Mouse (Mus musculus) left cerebral cortex, postnatal 25 days (tissue): ENCODE data around the gene Ntrk1. TPM values are rescaled to one million over a fixed set of nuclear protein-coding genes. Genes with fewer than 3 reads are reported as not detected.

Experiments
- DNase-seq, 2 experiments: peaks; one replicate each; pipeline ENCODE4 v3.0.0; 2022; ENCODE audit warnings: low spot score in 2 of 2, mixed read lengths in 1 of 2
- intact Hi-C: fragments of 180-260 bp; cut with DNase I; formaldehyde crosslinking; loops from one replicate; pipeline ENCODE4 v1.15.1; 2025
- total RNA-seq, 2 experiments: library from RNA; stranded (reverse); gene quantifications; 2 replicates each; pipeline ENCODE4 v1.2.3; 2021

The Ntrk1 gene
- total RNA-seq, 2 experiments from 2014 or later: 0.21 to 1.7 TPM

- intact Hi-C loops: loop anchor here (1.0 kb wide), 1 partner anchor 21 kb away; no protein-coding TSS in a partner anchor
- peak; percentile 19 to 38 for DNase-seq
Measured at GRCm38 (mm10) chr3:87795336-87796277, 645 bp upstream of the Ntrk1 start.

DNA sequence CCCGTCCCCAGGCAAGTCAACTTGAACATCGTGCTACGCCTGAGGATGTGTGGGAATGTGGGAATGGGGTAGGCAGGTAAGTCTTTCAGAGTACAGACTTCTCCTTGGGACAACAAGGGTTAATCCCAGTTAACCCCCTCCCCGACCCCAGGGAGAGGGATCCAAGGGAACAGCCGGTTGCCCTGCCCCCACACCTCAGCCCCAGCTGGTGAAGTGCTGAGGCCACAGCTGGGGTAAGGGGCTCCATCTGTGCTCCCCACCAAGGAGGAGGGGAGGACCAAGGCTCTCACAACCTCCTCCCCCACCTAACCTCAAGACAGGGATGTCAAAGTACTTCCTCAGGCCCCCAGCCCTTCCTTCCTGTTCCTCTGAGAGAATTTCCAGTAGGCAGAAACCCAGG lies 5.2 kb downstream of the Ntrk1 start:
- no peak for DNase-seq
- intact Hi-C loops: loop anchor here (5.0 kb wide), 1 partner anchor 53 kb away; no protein-coding TSS in a partner anchor

DNA sequence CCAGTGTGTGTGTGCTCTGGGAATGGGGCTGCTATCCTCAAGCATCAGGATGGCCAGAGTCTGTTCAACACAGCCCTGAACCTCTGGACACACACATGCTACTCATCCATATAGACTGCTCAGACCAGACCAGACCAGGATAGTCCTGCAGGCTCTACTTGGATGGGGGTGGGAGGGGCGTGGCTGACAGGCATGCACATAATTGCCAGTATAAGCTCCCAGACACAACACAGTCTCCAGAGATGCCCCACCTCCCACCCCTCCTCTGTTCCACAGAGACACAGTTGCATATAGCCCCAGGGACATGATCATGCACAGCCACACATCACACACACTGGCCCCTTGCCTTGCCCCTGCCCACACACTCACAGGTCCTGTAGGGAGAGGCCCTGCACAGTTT lies 5.7 kb downstream of the Ntrk1 start:
- no peak for DNase-seq
- intact Hi-C loops: no loop called here

DNA sequence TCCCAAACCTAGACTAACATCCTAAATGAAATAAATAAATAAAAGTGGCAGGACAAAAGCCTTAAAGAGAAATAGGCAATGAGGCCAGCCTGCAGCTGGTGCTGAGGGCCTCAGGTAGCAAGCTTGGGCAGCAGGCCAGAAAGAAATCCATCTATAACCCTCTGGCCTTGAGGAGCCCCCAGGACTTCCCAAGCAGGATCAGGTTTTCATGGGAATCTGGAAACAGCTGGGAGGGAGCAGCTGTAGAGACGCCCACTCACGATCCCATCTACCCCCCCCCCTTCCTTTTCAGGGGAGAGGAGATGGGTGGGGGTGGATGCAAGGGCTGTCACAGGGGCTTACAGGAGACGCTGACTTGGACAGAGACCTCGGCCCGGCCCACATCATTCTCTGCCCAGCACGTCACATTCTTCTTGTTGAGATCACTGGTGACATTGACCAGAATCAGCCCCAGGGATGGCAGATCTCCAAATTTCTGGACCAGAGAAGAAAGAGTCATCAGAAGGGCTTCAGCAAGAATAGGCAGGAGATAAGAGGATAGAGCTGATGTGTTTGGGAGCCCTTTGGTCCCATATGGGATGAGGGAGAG lies 9.2 kb downstream of the Ntrk1 start:
- intact Hi-C loops: no loop called here
- no peak for DNase-seq

GRCm38 (mm10) chr3:87785156-87785555 lies 9.8 kb downstream of the Ntrk1 start:
- no peak for DNase-seq
- intact Hi-C loops: no loop called here

DNA sequence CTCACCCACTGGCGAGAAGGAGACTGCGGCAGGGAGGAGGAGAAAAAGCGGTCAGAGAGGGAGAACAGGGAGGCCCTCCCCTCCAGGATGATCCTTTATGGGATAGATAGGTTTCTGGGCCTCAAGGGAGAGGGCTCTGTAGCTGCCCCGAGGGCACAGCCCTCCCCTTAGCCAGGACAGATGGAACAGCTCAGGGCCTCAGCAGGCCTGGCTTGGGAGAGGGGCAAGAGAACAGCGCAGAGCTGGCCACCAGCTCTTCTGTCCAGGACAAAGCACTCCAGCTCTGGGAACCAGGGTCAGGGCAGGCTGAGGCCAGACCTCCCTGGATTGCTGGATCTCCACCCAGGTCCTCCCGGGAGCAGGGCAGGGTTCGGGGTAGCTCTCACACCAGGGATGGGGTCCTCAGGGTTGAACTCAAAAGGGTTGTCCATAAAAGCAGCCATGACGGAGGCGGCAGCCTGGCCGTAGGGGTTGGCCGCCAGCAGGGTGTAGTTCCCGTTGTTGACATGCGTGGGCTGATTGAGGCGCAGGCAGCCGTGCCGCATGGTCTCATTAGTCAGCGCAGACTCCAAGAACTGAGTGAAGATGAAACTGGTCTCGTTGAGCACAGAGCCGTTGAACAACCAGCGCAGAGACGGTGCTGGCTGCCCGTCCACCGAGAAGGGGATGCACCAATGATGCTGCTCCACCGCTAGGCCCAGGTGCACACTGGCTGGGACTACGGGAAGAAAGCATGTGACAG lies 11.5 kb downstream of the Ntrk1 start:
- intact Hi-C loops: no loop called here
- DNase-seq: no peak

DNA sequence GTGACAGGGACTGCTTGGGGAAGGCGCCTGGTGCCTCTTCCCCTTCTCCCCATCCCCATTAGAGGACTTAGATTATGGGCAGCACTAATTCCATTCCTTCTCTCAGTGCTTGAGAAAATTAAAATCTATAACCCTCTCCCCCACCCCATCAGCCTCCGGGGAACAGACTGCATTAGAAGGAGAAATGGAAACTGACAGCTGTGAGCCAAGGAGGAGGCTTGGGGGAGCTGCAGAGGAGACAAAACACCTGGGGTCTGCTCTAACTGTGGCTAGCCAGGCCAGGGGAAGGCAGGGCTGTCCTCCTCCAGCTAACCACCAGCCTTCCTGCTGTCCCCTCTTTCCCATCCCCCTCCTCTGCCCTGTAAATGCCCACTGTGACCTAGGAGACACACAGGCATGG lies 15.9 kb downstream of the Ntrk1 start:
- DNase-seq: no peak
- intact Hi-C loops: no loop called here

GRCm38 (mm10) chr3:87778283-87778682 lies 16.7 kb downstream of the Ntrk1 start:
- DNase-seq: no peak
- intact Hi-C loops: no loop called here

DNA sequence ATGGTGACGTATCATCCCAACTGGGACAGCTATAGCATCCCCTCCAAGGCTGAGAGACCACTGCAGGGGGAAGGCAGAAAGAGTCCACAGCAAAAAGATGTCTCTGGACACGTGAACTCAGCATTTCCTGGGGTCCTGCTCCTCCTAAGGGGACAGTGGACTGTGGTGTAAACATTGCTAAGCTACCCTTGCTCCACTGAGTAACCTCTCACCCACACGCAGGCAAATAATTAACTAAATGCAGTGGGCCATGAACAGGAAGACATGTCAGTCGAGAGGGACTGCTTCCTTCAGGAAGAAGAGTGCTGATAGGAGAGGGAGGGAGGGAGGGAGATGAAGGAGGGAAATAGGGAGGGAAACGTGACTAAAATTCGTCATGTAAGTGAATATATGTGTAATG lies 23.9 kb downstream of the Ntrk1 start:
- intact Hi-C loops: loop anchor here (2.0 to 5.0 kb wide), 3 partner anchors 46 to 86 kb away; no protein-coding TSS in a partner anchor
- no peak for DNase-seq

GRCm38 (mm10) chr3:87770280-87770679 lies 24.7 kb downstream of the Ntrk1 start:
- peak; percentile 35 to 51 for DNase-seq
- intact Hi-C loops: loop anchor here (2.0 to 5.0 kb wide), 3 partner anchors 47 to 87 kb away; no protein-coding TSS in a partner anchor

GRCm38 (mm10) chr3:87769506-87769905 lies 25.5 kb downstream of the Ntrk1 start:
- no peak for DNase-seq
- intact Hi-C loops: loop anchor here (1.0 kb wide), 1 partner anchor 13 kb away; no protein-coding TSS in a partner anchor

DNA sequence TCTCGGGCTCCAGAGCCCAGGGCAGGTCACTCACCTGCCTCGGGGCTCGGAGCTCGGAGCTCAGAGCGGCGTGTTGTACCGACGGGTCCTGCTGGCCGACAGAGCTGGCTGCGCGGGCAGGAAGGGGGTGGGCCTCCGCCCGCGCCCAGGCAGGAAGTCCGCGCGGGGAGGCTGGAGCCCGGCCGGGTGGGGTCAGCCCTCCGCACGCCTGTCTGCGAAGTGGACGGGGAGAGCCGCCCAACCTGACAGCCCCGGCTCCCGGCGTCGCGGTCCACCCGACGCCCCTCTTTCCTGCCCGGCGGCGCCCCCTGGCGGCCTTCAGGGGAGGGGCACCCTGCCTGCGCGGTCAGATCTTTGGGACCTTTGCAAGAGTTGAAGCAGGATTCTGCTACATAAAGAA lies 26.1 kb downstream of the Ntrk1 start:
- peak in 1 of 2 experiments; percentile 18 for DNase-seq
- intact Hi-C loops: loop anchor here (1.0 kb wide), 1 partner anchor 13 kb away; no protein-coding TSS in a partner anchor

DNA sequence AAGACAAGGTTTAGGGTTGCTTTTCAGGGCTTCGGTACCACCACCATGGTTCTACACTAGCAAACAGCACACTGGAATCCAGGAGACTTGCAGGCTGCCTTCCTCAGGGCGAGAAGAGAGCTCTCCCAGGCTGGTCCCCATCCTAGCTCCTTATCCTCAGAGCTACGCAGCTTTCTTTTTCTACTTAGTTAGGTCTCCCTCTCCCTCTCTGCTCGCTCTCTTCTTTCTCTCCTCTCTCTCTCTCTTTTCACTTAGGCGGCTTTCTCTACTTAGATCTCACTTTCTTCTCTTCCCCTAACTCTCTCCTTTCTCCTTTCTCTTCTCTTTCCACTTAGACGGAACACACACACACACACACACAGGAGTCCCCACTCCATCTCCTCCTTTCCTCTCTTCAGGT lies 26.5 kb downstream of the Ntrk1 start:
- intact Hi-C loops: no loop called here
- no peak for DNase-seq

GRCm38 (mm10) chr3:87767764-87768163 lies 27.2 kb downstream of the Ntrk1 start:
- intact Hi-C loops: no loop called here
- DNase-seq: no peak

- intact Hi-C loops: no loop called here
- no peak for DNase-seq
Measured at GRCm38 (mm10) chr3:87766284-87766667, 28.7 kb downstream of the Ntrk1 start.

GRCm38 (mm10) chr3:87765631-87766283 lies 29.2 kb downstream of the Ntrk1 start:
- DNase-seq: no peak
- intact Hi-C loops: no loop called here

DNA sequence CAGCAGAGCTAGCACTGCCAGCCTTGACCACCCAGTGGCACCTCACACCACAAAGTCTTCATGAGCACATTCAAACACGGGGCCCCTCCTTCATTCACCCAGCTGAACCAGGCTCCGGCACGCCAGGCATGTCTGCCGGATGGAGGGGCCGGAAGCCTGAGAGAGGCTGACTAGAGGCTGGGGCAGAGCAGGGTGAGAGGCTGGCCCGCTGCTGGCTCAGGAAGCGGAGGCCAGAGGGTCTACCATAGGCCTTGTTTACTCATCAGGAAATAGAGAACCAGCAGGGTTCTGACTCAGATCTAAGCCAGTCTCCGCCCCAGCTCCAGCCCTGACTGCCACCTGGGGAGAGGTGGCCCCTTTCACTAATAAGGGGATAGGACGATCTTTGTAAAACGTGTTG lies 29.9 kb downstream of the Ntrk1 start:
- intact Hi-C loops: no loop called here
- no peak for DNase-seq

DNA sequence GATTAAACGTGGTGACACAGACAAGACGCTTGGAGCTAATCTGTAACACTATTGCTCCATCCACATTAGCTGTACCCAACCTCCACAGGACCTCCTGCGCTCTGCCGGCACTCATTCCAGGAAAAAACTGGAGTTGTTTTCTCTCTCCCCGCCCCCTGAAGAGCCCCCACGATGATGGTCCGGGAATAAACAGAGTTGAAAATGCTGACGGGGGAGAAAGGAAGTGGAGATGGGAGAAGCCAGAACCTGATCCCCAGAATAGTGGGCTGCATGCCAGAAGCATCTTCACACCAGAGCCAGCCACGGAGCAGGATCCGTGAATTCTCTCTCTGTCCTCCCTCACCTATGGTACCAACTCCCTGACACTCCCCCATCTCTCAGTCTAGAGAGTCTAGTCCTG lies 30.5 kb downstream of the Ntrk1 start:
- intact Hi-C loops: no loop called here
- DNase-seq: peak in 1 of 2 experiments; percentile 25

- intact Hi-C loops: no loop called here
- DNase-seq: peak; percentile 74 to 94
Measured at GRCm38 (mm10) chr3:87763683-87764289, 31.2 kb downstream of the Ntrk1 start.
